Mouse (Mus musculus) heart, postnatal 25 days (tissue): ENCODE results near the gene Krtap19-4. TPM values are rescaled to one million over a fixed set of nuclear protein-coding genes. Genes with fewer than 3 reads are reported as not detected.

Experiments used
- DNase-seq: peaks from one replicate; pipeline ENCODE4 v3.0.0; 2022; ENCODE audit warnings: low spot score
- intact Hi-C: fragments of 180-260 bp; cut with DNase I; formaldehyde crosslinking; loops from one replicate; pipeline ENCODE4 v1.15.1; 2025
- total RNA-seq, 2 experiments: library from RNA; stranded (reverse); gene quantifications; 2 replicates each; pipeline ENCODE4 v1.2.3; 2021

The Krtap19-4 gene
- total RNA-seq = not detected

GRCm38 (mm10) chr16:88884989-88885388 lies at the start of gene Krtap19-4:
Gene Krtap19-4, minus strand, starts transcription at chr16:88885089.
- no peak for DNase-seq
- intact Hi-C loops = no loop called here

GRCm38 (mm10) chr16:88932165-88932564 lies 47.3 kb upstream of the Krtap19-4 start, which contains the start of gene Krtap19-9b:
Gene Krtap19-9b, minus strand, starts transcription at chr16:88932265.
- intact Hi-C loops = no loop called here
- DNase-seq = no peak

- DNase-seq = no peak
- intact Hi-C loops = no loop called here
Measured at GRCm38 (mm10) chr16:88896357-88896756, 11.5 kb upstream of the Krtap19-4 start, which contains the start of gene Krtap19-5. Gene Krtap19-5, minus strand, starts transcription at chr16:88896457.

GRCm38 (mm10) chr16:88886870-88887269 lies 2.0 kb upstream of the Krtap19-4 start:
- no peak for DNase-seq
- intact Hi-C loops = no loop called here

GRCm38 (mm10) chr16:88877938-88878337 lies 7.0 kb downstream of the Krtap19-4 start, which contains the start of gene Krtap19-3:
Gene Krtap19-3, minus strand, starts transcription at chr16:88878038.
- no peak for DNase-seq
- intact Hi-C loops = no loop called here

GRCm38 (mm10) chr16:88874169-88874568 lies 10.7 kb downstream of the Krtap19-4 start, which contains the start of gene Krtap19-2:
Gene Krtap19-2, minus strand, starts transcription at chr16:88874269.
- intact Hi-C loops = no loop called here
- DNase-seq = no peak

GRCm38 (mm10) chr16:88869311-88869710 lies 15.6 kb downstream of the Krtap19-4 start, which contains the start of gene Krtap19-1:
Gene Krtap19-1, minus strand, starts transcription at chr16:88869411.
- no peak for DNase-seq
- intact Hi-C loops = no loop called here

- intact Hi-C loops = no loop called here
- DNase-seq = no peak
Measured at GRCm38 (mm10) chr16:88864887-88865407, 19.9 kb downstream of the Krtap19-4 start.

- no peak for DNase-seq
- intact Hi-C loops = no loop called here
Measured at GRCm38 (mm10) chr16:88851450-88851849, 33.4 kb downstream of the Krtap19-4 start.

- intact Hi-C loops = no loop called here
- DNase-seq = no peak
Measured at GRCm38 (mm10) chr16:88848558-88848957, 36.3 kb downstream of the Krtap19-4 start.

- intact Hi-C loops = no loop called here
Measured at GRCm38 (mm10) chr16:88847363-88847762, 37.5 kb downstream of the Krtap19-4 start.

More at GRCm38 (mm10) chr16:88847363-88847762, 37.5 kb downstream of the Krtap19-4 start:
- no peak for DNase-seq

Other genes starting within 250 kb of the Krtap19-4 start
- gene Krtap26-1, start 237.3 kb downstream of the Krtap19-4 start, total RNA-seq = not detected
- not detected for gene Krtap27-1, start 213.4 kb downstream of the Krtap19-4 start, total RNA-seq
- gene 2310061N02Rik, start 177.1 kb downstream of the Krtap19-4 start, total RNA-seq = not detected
- not detected for gene Krtap13-1, start 156.2 kb downstream of the Krtap19-4 start, total RNA-seq
- not detected for gene Krtap13, start 133.5 kb downstream of the Krtap19-4 start, total RNA-seq
- not detected for gene 2310034C09Rik, start 126.2 kb downstream of the Krtap19-4 start, total RNA-seq
- not detected for gene 2310057N15Rik, start 110.9 kb downstream of the Krtap19-4 start, total RNA-seq
- not detected for gene Gm5965, start 107.2 kb downstream of the Krtap19-4 start, total RNA-seq
- gene Gm20741, start 72.9 kb downstream of the Krtap19-4 start, total RNA-seq = not detected
- not detected for gene Krtap15, start 64.9 kb downstream of the Krtap19-4 start, total RNA-seq
- gene Krtap14, start 58.9 kb downstream of the Krtap19-4 start, total RNA-seq = not detected
- gene Krtap19-1, start 15.7 kb downstream of the Krtap19-4 start, total RNA-seq = not detected
- gene Krtap19-2, start 10.8 kb downstream of the Krtap19-4 start, total RNA-seq = not detected
- not detected for gene Krtap19-3, start 7.1 kb downstream of the Krtap19-4 start, total RNA-seq
- gene Krtap19-5, start 11.4 kb upstream of the Krtap19-4 start, total RNA-seq = not detected
- gene Krtap19-9b, start 47.2 kb upstream of the Krtap19-4 start, total RNA-seq = not detected
- gene Krtap16-3, start 77.8 kb upstream of the Krtap19-4 start, total RNA-seq = not detected
- gene Krtap22-2, start 125.7 kb upstream of the Krtap19-4 start, total RNA-seq = not detected
- gene Gm10229, start 130.2 kb upstream of the Krtap19-4 start, total RNA-seq = not detected
- gene Krtap6-1, start 146.6 kb upstream of the Krtap19-4 start, total RNA-seq = not detected
- not detected for gene Gm10228, start 156.4 kb upstream of the Krtap19-4 start, total RNA-seq
- gene Krtap6-5, start 162.8 kb upstream of the Krtap19-4 start, total RNA-seq = not detected
- gene 1110025L11Rik, start 178.9 kb upstream of the Krtap19-4 start, total RNA-seq = not detected
- gene Krtap6-3, start 198.9 kb upstream of the Krtap19-4 start, total RNA-seq = not detected